ENCODE assay signal across 7 mouse cellular contexts in genomic region chr2:152293727-152294475, GRCm38 (mm10). TPM values are rescaled to one million over a fixed set of nuclear protein-coding genes. Genes with fewer than 3 reads are reported as not detected.
DNase-seq lines count a peak whose midpoint lies in the region; ATAC-seq lines count a peak whose summit lies in the region.

Gene Tbc1d20 (plus strand): TSS chr2:152293828.

- H3K27ac ChIP-seq in intestine, embryonic 15.5 days, result peak within 1 kb of the TSS; percentile 88
- H3K27ac ChIP-seq in midbrain, embryonic 10.5 days (replicated peaks), result peak within 1 kb of the TSS; percentile 96

- peak; percentile 88 to 90 for DNase-seq in adrenal gland, adult 18-20 months (ENCODE audit: low spot score in 2 of 2)
- peak; percentile 97 for DNase-seq in embryo, embryonic 11 days
- DNase-seq in gastrocnemius, postnatal 36 days, result peak; percentile 81 to 88
- peak; percentile 91 to 93 for DNase-seq in left cerebral cortex, postnatal 25 days (ENCODE audit: low spot score in 2 of 2)
- peak; percentile 91 for DNase-seq in midbrain, embryonic 10.5 days (ENCODE audit: low spot score)
- DNase-seq in right cerebral cortex, postnatal 4 days, result peak; percentile 89

- H3K36me3 ChIP-seq in intestine, embryonic 15.5 days, result 0 out of 2 replicates have a peak, but pooled peaks cover 5% of the 10 kb centered on the region
- 0 out of 2 replicates have a peak, but pooled peaks cover 6% of the 10 kb centered on the region for H3K36me3 ChIP-seq in midbrain, embryonic 10.5 days

- H3K4me2 ChIP-seq in intestine, embryonic 15.5 days (replicated peaks), result peak within 1 kb of the TSS; percentile 74

- peak; percentile 100 for ATAC-seq in intestine, embryonic 15.5 days

- peak within 1 kb of the TSS; percentile 93 for H3K4me3 ChIP-seq in intestine, embryonic 15.5 days (replicated peaks)
- peak within 1 kb of the TSS; percentile 94 for H3K4me3 ChIP-seq in midbrain, embryonic 10.5 days

- no peaks in the 10 kb centered on the region for H3K9me3 ChIP-seq in intestine, embryonic 15.5 days
- H3K9me3 ChIP-seq in midbrain, embryonic 10.5 days (replicated peaks), result no peaks in the 10 kb centered on the region

- WGBS in intestine, embryonic 15.5 days, result under 1% methylated on average over 68 of the region's 70 CpGs
- WGBS in midbrain, embryonic 10.5 days, result under 1% methylated on average over 65 of the region's 70 CpGs

- H3K4me1 ChIP-seq in intestine, embryonic 15.5 days (replicated peaks), result peaks cover 12% of the 10 kb centered on the region
- peaks cover 25% of the 10 kb centered on the region for H3K4me1 ChIP-seq in midbrain, embryonic 10.5 days

- intact Hi-C loops in gastrocnemius, postnatal 36 days (cut with DNase I), result no loop called here
- intact Hi-C loops in left cerebral cortex, postnatal 25 days (cut with DNase I), result no loop called here

- no peaks in the 10 kb centered on the region for H3K27me3 ChIP-seq in intestine, embryonic 15.5 days (replicated peaks)
- H3K27me3 ChIP-seq in midbrain, embryonic 10.5 days (ENCODE audit: low read depth, poor library complexity, severe bottlenecking), result no peaks in the 10 kb centered on the region

- H3K9ac ChIP-seq in intestine, embryonic 15.5 days, result peak within 1 kb of the TSS; percentile 96

RNA-seq across cellular contexts. Expression of gene Tbc1d20, which starts in this region (rescaled TPM):
- 100 to 1,000 TPM; 144 to 147 TPM for total RNA-seq in adrenal gland, adult 18-20 months (2021)
- total RNA-seq in gastrocnemius, postnatal 36 days (2021), result 10 to 100 TPM; 21.8 to 26.8 TPM
- 34.8 and 37.4 TPM in 2 replicates for polyA plus RNA-seq in intestine, embryonic 15.5 days (2015; fragmentation: Nextera tagmentation; extraction: Ambion mirVana)
- total RNA-seq in left cerebral cortex, postnatal 25 days (2021), result 10 to 100 TPM; 56.0 to 57.0 TPM
- 29.2 and 30.3 TPM in 2 replicates for polyA plus RNA-seq in midbrain, embryonic 10.5 days (2016; fragmentation: Nextera tagmentation; extraction: Ambion mirVana)

Comparison
In these comparisons a context has a peak if more than half of its experiments do, and no peak if none do; other contexts are left out.
1. Peak in every context shown above with its lines: DNase-seq, ATAC-seq, H3K4me3 ChIP-seq and H3K27ac ChIP-seq.